Comparison of ENCODE assay signal across 8 mouse cellular contexts in the genomic region with DNA sequence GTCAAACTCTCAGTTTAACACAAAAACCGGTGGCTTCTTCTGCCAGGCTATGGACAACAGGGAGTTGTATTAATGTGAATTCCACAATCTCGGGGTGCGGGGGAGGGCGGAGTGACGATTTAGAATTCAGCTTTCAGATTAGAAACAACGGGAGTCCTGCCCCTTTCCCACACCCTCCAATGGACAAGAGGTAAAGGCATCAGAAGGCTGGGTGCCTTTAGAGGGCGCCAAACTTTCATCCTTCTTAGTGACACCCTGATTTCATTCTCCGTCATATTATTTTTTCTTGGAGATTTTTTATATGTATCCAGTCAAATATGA. TPM values are rescaled to one million over a fixed set of nuclear protein-coding genes. Genes with fewer than 3 reads are reported as not detected.
DNase-seq lines count a peak whose midpoint lies in the region; ATAC-seq and TF ChIP-seq lines count a peak whose summit lies in the region.

A gene (minus strand): TSS at position 137 of the 321 bp plus-strand sequence.

- no peak for ATAC-seq in hindbrain, embryonic 11.5 days (ENCODE audit: low FRiP score)
- ATAC-seq in hindbrain, embryonic 16.5 days, result no peak
- no peak for ATAC-seq in embryonic facial prominence, embryonic 13.5 days (ENCODE audit: insufficient number of reproducible peaks, insufficient read depth, low FRiP score, low TSS enrichment, low read depth)
- peak; percentile 41; the same call in 1 of the 2 replicates for ATAC-seq in intestine, embryonic 15.5 days
- ATAC-seq in liver, embryonic 14.5 days (ENCODE audit: insufficient read depth), result no peak

- no peaks in the 10 kb centered on the region for H3K27me3 ChIP-seq in hindbrain, embryonic 11.5 days (ENCODE audit: control insufficient read depth, insufficient read depth, low read length)
- H3K27me3 ChIP-seq in hindbrain, embryonic 16.5 days (replicated peaks; ENCODE audit: control insufficient read depth, insufficient read depth, low read length), result no peaks in the 10 kb centered on the region
- no peaks in the 10 kb centered on the region for H3K27me3 ChIP-seq in embryonic facial prominence, embryonic 13.5 days
- no peaks in the 10 kb centered on the region for H3K27me3 ChIP-seq in intestine, embryonic 15.5 days (replicated peaks)
- H3K27me3 ChIP-seq in liver, embryonic 14.5 days (ENCODE audit: control insufficient read depth, insufficient read depth, low read length), result no peaks in the 10 kb centered on the region

- peak; percentile 29 for DNase-seq in hindbrain, embryonic 11.5 days (ENCODE audit: low spot score)
- DNase-seq in NIH3T3 (ENCODE audit: low read depth), result peak; percentile 63
- peak in 2 of 3 experiments; percentile 5 to 6 for DNase-seq in liver, embryonic 14.5 days (ENCODE audit: low read depth in 3 of 3, low spot score in 3 of 3)
- DNase-seq in right cerebral cortex, postnatal 10 days (ENCODE audit: low spot score in 2 of 2), result peak; percentile 24 to 34
- no peak for DNase-seq in cerebellum, adult 11-12 months

- TF ChIP-seq EP300 in liver, embryonic 14.5 days (IDR thresholded peaks at IDR 0.05; ENCODE audit: low read depth), result no peak

- no peak within 1 kb of the TSS for H3K9ac ChIP-seq in hindbrain, embryonic 11.5 days (ENCODE audit: low read depth, low read length)
- H3K9ac ChIP-seq in hindbrain, embryonic 16.5 days (ENCODE audit: low read depth, low read length), result no peak within 1 kb of the TSS
- no peak within 1 kb of the TSS for H3K9ac ChIP-seq in embryonic facial prominence, embryonic 13.5 days
- no peak within 1 kb of the TSS for H3K9ac ChIP-seq in intestine, embryonic 15.5 days
- no peak within 1 kb of the TSS for H3K9ac ChIP-seq in liver, embryonic 14.5 days (replicated peaks)

- H3K9me3 ChIP-seq in hindbrain, embryonic 11.5 days (ENCODE audit: control insufficient read depth, low read length), result no peaks in the 10 kb centered on the region
- no peaks in the 10 kb centered on the region for H3K9me3 ChIP-seq in hindbrain, embryonic 16.5 days (ENCODE audit: control insufficient read depth, low read length)
- no peaks in the 10 kb centered on the region for H3K9me3 ChIP-seq in embryonic facial prominence, embryonic 13.5 days
- H3K9me3 ChIP-seq in intestine, embryonic 15.5 days, result no peaks in the 10 kb centered on the region
- no peaks in the 10 kb centered on the region for H3K9me3 ChIP-seq in liver, embryonic 14.5 days (ENCODE audit: control insufficient read depth, low read length)

- H3K4me2 ChIP-seq in hindbrain, embryonic 11.5 days (replicated peaks; ENCODE audit: low read depth, low read length), result no peak within 1 kb of the TSS
- H3K4me2 ChIP-seq in hindbrain, embryonic 16.5 days (ENCODE audit: low read length), result no peak within 1 kb of the TSS
- H3K4me2 ChIP-seq in embryonic facial prominence, embryonic 13.5 days, result peak within 1 kb of the TSS; percentile 24; the same call in 1 of the 2 replicates
- H3K4me2 ChIP-seq in intestine, embryonic 15.5 days (replicated peaks), result peak within 1 kb of the TSS; percentile 30
- H3K4me2 ChIP-seq in liver, embryonic 14.5 days (ENCODE audit: low read depth), result peak within 1 kb of the TSS; percentile 3; the same call in 1 of the 2 replicates

- WGBS in hindbrain, embryonic 11.5 days, result 50% methylated on average over 8 of the region's 8 CpGs
- 28% methylated on average over 8 of the region's 8 CpGs for WGBS in hindbrain, embryonic 16.5 days
- whole genome bisulfite sequencing in embryonic facial prominence, embryonic 13.5 days, result 46% methylated on average over 8 of the region's 8 CpGs
- 43% methylated on average over 8 of the region's 8 CpGs for WGBS in intestine, embryonic 15.5 days
- 36% methylated on average over 8 of the region's 8 CpGs for WGBS in liver, embryonic 14.5 days (ENCODE audit: insufficient replicate concordance)

- no peak within 1 kb of the TSS for H3K27ac ChIP-seq in hindbrain, embryonic 11.5 days (ENCODE audit: low read depth, low read length)
- H3K27ac ChIP-seq in hindbrain, embryonic 16.5 days (ENCODE audit: low read depth, low read length), result no peak within 1 kb of the TSS
- H3K27ac ChIP-seq in embryonic facial prominence, embryonic 13.5 days, result no peak within 1 kb of the TSS
- H3K27ac ChIP-seq in intestine, embryonic 15.5 days, result peak within 1 kb of the TSS; percentile 73
- H3K27ac ChIP-seq in liver, embryonic 14.5 days, result no peak within 1 kb of the TSS

- H3K36me3 ChIP-seq in hindbrain, embryonic 11.5 days (ENCODE audit: control insufficient read depth, insufficient read depth, low read length), result no peaks in the 10 kb centered on the region
- no peaks in the 10 kb centered on the region for H3K36me3 ChIP-seq in hindbrain, embryonic 16.5 days (ENCODE audit: control insufficient read depth, insufficient read depth, low read length)
- H3K36me3 ChIP-seq in embryonic facial prominence, embryonic 13.5 days, result no peaks in the 10 kb centered on the region
- no peaks in the 10 kb centered on the region for H3K36me3 ChIP-seq in intestine, embryonic 15.5 days
- H3K36me3 ChIP-seq in liver, embryonic 14.5 days (replicated peaks; ENCODE audit: control insufficient read depth, insufficient read depth, low read depth), result no peaks in the 10 kb centered on the region

- no peak for TF ChIP-seq CTCF in liver, embryonic 14.5 days (IDR thresholded peaks at IDR 0.05; ENCODE audit: low read depth)

- H3K4me3 ChIP-seq in hindbrain, embryonic 11.5 days (ENCODE audit: low read depth, low read length), result no peak within 1 kb of the TSS
- H3K4me3 ChIP-seq in hindbrain, embryonic 16.5 days (ENCODE audit: low read length), result no peak within 1 kb of the TSS
- H3K4me3 ChIP-seq in embryonic facial prominence, embryonic 13.5 days, result no peak within 1 kb of the TSS
- no peak within 1 kb of the TSS for H3K4me3 ChIP-seq in intestine, embryonic 15.5 days (replicated peaks)
- H3K4me3 ChIP-seq in liver, embryonic 14.5 days (ENCODE audit: insufficient read depth in 1 of 2, low read depth in 2 of 2, low read length in 2 of 2), result no peak within 1 kb of the TSS; a peak in 1 of 4 replicates

- H3K4me1 ChIP-seq in hindbrain, embryonic 11.5 days (replicated peaks; ENCODE audit: control insufficient read depth, insufficient read depth, low read length), result no peaks in the 10 kb centered on the region
- no peaks in the 10 kb centered on the region for H3K4me1 ChIP-seq in hindbrain, embryonic 16.5 days (ENCODE audit: control insufficient read depth, insufficient read depth, low read depth, low read length)
- H3K4me1 ChIP-seq in embryonic facial prominence, embryonic 13.5 days, result no peaks in the 10 kb centered on the region
- 0 out of 2 replicates have a peak, but pooled peaks cover 2% of the 10 kb centered on the region for H3K4me1 ChIP-seq in intestine, embryonic 15.5 days (replicated peaks)
- no peaks in the 10 kb centered on the region; a peak in 1 of 4 replicates for H3K4me1 ChIP-seq in liver, embryonic 14.5 days (replicated peaks; ENCODE audit: control insufficient read depth in 2 of 2, insufficient read depth in 2 of 2, low read length in 1 of 2)

RNA-seq across cellular contexts. Expression of the gene that starts here (rescaled TPM):
- 0.06 and 0.64 TPM in 2 replicates for polyA plus RNA-seq in hindbrain, embryonic 11.5 days (2014; fragmentation: Nextera tagmentation; extraction: Ambion mirVana)
- 0.54 and 0.78 TPM in 2 replicates for polyA plus RNA-seq in hindbrain, embryonic 16.5 days (2015; fragmentation: Nextera tagmentation; extraction: Ambion mirVana)
- 0.46 and 0.67 TPM in 2 replicates for polyA plus RNA-seq in embryonic facial prominence, embryonic 13.5 days (2015; fragmentation: Nextera tagmentation; extraction: Ambion mirVana)
- 6.8 and 7.4 TPM in 2 replicates for polyA plus RNA-seq in intestine, embryonic 15.5 days (2015; fragmentation: Nextera tagmentation; extraction: Ambion mirVana)
- 2.2 and 3.0 TPM in 2 replicates for polyA plus RNA-seq in liver, embryonic 14.5 days (2012; rRNA removed)
- 2.0 and 3.2 TPM in 2 replicates for polyA plus RNA-seq in liver, embryonic 14.5 days (2014; fragmentation: Nextera tagmentation; extraction: Ambion mirVana)

Comparison
In these comparisons a context has a peak if more than half of its experiments do, and no peak if none do; other contexts are left out.
1. Peak in DNase-seq in hindbrain, embryonic 11.5 days; RNA of the gene not detected or under 1 TPM.
2. H3K4me2 ChIP-seq: peak in embryonic facial prominence, embryonic 13.5 days (single experiment), intestine, embryonic 15.5 days (single experiment) and liver, embryonic 14.5 days (single experiment); none in hindbrain, embryonic 11.5 days (single experiment) and hindbrain, embryonic 16.5 days (single experiment).